Mouse (Mus musculus) gastrocnemius, postnatal 4 days (tissue): ENCODE results near the gene Ube2c. TPM values are rescaled to one million over a fixed set of nuclear protein-coding genes. Genes with fewer than 3 reads are reported as not detected.
A peak's percentile ranks its signal among the peaks of the same experiment; 100 is the strongest.

Experiments used
- DNase-seq, 2 experiments: peaks; one replicate each; pipeline ENCODE4 v3.0.0; 2021 to 2022; ENCODE audit warnings: low spot score in 2 of 2, mixed read lengths in 2 of 2
- total RNA-seq, 2 experiments: library from RNA; stranded (reverse); gene quantifications; 2 replicates each; pipeline ENCODE4 v1.2.3; 2021

The Ube2c gene
- total RNA-seq, 2 experiments from 2014 or later: 26.8 to 34.0 TPM

DNA sequence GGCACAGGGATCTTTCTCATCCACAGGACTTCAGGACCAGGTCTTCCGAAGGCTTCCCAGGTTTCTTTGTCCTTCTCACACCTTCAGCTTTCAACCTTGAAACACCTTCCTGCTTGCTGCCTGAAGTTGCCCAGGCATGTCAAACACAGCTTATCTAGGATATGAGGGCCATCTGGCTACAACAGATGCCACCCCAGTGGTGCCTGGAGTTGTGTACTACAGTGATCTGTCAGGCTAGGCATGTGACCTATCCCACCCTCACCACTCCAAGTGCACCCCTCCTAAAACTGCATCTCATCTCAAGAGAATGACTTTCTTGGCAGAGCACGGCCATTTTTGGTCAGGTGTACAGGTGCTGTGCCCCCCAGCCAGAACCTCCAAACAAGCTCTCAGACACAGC, 8.2 kb upstream of the Ube2c start:
- no peak for DNase-seq

DNA sequence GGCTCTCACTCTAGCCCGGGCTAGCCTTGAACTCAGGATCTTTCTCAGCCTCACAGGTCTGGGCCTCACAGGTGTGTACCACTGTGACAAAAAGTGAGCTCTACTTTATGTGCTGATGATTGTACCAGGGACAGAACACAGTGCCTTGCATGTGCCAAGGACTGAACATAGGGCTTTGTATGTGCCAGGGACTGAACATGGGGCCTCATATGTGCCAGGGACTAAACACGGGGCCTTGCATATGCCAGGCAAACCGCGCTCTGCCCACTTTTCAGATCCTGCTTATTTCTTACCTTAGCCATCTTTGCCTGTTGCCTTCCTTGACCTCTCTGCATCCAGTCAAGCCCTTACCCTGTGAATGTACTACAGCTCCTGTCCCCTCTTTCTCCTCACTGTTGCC, 7.7 kb upstream of the Ube2c start:
- no peak for DNase-seq

DNA sequence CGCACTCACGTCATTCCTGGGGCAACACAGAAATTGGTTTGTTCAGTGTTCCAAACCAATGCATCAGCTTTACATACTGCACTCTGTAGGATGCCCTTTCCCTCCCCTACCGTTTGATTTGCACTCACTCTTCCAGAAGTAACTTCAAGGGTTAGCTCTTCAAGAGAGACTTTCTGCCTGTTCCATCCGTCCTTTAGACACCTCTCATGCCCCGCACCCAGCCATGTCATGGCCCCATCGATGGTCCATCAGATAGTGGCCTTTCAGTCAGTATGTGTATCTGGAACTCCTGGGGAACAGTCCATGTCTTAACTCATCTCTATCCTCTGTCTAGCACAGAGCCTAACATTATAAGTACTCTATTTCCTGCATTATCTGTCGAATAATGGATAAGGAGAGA, 7.1 kb upstream of the Ube2c start:
- DNase-seq: no peak

DNA sequence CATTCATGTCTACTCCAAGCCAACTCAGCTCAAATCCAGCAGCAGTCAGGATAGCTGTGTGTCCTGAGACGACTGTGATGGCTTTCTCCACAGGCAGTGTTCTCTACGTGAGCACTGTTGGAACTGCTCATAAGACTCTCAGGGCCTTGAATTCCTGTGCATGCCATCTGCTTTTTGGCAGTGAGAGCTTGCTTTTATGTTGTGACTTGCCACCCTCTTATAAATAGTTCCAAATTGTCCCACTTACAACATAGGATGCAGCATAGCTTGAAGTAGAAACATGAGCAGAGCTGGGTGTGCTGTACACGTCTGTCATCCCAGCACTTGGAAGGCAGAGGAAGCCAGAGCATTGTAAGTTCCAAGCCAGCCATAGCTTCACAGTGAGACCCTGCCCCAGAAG, 3.9 kb upstream of the Ube2c start:
- no peak for DNase-seq

DNA sequence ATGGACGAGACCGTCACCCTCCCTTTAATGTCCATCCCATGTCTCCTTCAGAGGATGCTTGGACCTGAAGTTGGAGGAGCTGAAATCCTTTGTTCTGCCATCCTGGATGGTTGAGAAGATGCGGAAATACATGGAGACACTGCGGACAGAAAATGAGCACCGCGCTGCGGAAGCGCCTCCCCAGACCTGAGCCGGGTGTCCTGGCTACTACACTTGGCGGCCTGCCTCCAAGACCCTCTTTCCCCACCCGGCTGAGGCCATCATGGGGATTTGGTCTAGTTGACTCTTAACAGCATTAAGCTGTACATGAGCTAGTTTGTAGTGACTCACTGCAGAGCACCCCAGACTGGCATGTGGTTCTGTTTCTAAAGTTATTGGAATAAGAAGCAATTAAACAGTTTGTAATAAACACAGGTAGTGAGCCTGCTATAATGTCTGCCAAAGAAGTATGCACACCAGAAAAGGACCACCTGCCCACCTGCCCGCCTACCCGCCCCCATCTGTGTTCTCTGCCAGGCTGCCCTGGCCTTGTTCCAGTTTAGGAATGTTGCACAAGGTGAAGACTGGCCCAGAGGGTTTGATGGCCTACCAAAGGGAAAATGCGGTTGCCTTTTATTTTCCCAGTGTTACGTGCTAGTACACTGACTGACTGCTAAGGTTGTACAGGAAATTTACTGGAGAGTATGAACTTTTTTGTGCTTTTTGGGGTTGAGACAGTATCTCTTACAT, 1.7 kb upstream of the Ube2c start:
- no peak for DNase-seq

DNA sequence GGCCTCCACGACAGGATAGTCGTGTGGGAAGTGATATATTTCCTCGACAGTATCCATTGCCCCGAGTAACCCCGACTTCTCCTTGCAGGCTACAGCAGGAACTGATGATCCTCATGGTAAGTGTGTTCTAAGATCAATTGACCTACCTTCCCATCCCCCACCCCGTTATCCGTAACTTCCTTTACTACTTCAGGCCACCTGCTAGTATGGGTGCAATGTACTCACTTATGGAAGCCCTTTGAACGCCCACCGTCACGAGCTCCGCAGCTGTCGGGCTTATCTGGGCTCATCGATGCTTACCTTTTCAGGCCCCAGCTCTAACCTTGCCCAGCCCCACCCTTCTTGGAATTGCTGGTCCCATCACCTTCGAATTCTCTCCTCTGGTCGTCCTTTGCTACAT, 581 bp downstream of the Ube2c start:
- no peak for DNase-seq

DNA sequence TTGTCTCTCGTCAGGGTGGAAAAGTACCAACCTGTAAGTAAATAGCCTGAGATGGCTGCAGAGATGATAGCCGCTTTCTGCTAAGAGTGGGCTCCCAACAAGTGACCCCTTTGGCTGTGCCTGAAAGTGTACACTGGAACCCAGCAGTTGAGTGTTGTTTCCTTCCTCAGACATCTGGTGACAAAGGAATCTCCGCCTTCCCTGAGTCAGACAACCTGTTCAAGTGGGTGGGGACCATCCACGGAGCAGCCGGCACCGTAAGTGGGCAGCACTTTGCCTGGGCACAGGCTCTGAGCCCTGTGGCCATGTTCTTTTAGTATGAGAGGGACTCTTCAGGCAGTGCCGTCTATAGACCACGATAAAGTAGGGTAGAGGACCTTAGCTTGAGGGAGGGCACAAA, 1.4 kb downstream of the Ube2c start:
- no peak for DNase-seq

DNA sequence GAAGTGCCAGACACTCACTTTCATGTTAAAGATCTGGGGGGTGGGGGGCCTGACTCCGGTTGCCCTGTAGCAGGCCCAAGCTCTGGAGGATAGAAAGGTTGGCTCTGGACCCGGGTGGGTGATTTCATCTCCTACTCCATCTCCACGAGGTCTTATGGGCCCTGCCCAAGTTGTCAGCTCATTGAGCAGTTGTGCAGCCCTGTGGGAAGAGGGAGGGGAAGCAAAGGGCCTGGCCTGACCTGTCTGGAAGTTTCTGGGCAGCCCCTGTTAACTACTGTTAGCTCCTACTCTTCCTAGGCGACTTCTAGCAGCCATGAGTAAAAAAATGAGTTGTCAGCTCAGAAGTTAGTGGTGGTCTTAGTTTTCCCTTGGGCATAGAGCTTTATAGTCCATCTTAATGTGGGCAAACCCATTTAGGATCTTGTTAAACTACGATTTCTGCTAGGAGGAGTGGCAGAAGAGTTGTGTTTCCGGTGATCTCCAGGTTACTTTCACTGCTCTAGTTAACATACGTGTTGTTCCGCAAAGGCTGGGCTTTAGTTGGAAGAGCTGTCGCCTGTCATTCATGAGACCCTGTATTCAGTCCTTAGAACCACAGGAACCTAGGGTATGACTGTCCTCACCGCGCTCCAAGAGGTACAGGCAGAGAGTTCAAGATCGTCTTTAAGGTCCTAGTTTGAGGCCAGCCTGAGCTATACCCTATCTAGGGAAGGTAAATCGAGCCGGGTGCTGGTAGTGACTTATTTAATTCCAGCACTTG, 3.7 kb downstream of the Ube2c start:
- DNase-seq: no peak

DNA sequence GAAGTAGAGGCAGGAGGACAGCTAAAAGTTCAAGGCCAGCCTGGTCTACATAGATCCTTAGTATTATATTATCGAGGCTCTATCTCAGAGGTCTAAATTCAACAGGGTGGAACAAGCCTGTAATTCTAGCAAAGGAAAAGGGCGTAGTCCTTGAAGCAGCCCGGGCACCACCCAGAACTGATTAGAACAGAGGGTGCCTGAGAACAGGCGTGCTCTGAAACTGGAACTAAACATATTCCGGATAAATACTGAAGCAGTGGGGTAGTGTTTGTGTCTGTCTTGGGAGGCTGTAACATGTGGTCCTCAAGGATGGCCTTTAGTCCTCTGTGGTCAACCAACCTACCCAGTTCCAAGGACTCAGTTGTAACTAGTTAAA, 4.3 kb downstream of the Ube2c start:
- DNase-seq: no peak

DNA sequence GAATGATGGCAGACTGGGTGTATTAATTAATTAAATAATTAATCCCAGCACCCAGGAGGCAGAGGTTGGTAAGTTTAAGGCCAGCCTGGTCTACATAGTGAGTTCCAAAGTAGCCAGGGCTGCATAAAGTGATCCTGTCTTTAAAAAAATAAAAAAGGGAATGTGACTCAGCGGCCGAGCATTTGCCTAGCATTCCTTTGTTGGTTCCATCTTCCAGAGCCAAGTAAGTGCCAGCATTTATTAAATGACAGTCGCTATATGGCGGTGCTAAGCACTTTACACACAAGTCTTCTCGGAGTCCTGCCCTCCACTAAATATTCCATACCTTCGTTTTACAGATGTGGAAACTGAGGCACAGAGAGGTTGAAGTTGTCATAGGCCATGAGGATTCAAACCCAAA, 6.4 kb downstream of the Ube2c start:
- no peak for DNase-seq

DNA sequence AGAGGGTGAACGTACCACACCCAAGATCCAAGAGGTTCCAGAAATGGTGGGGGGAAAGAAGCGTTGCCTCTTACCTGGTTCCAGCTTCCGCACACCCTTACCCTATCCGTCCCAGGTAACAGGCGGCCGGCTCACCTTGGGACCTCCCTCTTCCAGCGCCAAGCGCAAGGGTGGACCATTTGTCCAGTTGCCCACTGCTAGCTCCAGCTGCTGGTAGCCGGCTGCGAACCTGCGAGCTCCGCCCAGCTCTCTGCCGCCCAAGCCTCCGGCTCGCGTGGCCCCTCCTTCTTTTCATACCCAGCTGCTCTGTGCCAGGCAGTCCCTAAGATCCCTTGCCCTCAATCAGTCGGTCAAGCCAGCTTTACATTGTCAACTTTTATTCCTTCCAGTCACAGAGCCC, 7.1 kb downstream of the Ube2c start:
- no peak for DNase-seq

DNA sequence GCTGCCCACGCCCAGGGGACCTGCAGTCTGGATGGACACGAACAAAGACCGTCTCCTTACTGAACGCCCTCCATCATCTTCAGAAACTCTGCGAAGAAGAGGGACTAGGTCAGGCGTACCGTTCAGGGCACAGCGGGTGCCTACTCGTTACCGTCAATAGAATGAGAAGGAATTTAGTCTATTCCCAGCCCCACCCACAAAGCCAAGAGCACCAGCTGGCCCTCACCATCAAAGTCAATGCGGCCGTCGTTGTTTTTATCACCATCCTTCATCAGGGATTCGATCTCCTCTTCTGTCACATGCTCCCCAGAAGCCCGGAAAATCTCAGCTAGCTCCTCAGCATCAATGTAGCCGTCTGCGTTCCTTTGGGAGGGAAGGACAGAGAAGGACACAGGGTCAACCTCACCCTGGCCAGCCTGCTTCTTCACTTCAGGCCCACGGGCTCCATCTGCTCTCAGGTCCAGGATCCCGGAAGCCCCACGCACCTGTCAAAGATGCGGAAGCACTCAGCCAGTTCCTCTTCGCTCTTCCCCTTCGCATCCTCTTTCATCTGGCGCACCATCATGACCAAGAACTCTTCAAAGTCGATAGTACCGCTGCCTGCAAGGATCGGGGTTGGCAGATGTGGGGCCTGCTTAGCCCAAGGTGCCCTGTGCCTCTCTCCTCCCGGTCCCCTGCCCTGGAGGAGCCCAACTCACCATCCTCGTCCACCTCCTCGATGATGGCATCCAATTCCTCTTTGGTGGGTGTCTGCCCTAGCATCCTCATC, 7.7 kb downstream of the Ube2c start:
- DNase-seq: no peak

DNA sequence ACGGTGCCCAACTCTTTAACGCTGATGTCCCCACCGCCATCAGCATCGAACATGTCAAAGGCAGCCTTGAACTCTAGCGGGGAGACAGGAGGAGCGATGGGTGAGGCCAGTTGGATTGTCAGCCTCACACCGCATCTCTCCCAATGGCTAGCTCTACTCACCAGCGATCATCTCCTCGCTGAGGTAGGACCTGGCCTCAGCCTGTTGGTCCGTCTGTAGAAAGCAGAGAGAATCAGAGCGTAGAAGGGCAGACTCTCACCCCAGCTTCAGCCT, 8.3 kb downstream of the Ube2c start:
- no peak for DNase-seq

DNA sequence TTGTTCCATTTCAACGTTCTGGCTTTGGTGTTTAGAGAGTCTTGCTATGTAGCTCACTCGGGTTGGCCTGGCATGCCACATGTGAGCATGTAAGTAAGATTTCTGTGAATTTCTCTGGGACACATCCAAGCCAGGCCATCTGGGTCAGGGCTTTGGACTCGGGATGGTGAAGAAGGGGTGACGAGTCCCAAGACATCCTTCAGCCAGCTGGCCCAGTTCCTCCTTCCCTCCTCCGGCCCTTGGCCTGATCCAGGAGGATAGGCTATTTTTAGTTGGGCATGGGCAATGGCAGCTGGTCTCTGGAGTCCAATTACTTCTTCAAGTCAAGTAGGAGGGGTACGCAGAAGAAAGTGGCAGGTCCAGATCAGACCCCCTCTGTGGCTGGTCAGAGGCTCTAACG, 9.1 kb downstream of the Ube2c start:
- no peak for DNase-seq

DNA sequence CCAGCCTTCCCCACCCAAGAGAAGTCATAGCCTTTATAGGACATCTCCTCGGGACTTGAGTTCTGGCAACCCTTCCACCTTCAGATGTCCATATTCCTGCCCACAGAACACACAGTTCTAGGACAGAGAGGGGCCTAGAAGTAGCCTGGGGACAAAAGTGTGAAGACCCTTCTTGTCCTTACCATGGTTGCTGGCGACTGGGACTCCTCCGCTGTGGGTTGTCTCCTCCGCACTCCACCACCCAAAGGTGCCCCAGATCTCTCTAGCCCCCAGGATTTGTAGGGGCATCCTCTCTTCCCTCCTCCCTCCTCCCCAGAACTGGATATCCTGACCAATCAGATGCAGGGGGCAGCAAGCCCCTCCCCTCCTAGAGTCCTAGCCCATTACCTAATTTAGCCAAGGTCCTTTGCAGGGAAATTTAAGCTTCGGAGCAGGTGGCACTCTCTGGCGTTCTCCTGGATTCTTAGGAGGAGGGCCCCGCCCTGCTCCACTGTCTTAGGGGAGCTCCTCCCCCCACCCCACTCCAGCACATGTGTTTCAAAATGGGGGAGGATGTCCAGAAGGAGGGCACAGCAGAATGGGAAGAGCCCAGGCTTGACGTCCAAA, 9.9 kb downstream of the Ube2c start, which contains the start of gene Tnnc2:
Gene Tnnc2, minus strand, starts transcription at position 487 of the 606 bp plus-strand sequence.
- no peak for DNase-seq

DNA sequence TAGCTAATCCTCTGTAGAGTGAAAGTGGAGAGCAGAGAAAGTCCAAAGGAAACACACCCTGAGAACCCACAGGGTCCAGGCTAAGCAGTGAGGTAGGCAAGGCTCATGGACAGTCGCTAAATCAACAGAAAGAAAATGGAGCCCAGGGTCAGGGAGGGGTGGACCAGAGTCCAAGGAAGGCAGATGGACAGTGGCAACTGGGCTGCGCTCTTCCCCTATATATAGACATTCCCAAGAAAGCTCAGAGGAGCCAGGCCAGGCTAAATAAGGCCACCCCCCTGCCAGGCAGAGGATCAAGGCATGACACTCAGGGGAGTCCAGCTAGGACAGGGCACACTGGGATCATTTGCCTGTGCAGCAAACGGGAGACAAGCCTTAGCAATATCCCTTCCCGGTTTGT, 12.2 kb downstream of the Ube2c start:
- DNase-seq: no peak

DNA sequence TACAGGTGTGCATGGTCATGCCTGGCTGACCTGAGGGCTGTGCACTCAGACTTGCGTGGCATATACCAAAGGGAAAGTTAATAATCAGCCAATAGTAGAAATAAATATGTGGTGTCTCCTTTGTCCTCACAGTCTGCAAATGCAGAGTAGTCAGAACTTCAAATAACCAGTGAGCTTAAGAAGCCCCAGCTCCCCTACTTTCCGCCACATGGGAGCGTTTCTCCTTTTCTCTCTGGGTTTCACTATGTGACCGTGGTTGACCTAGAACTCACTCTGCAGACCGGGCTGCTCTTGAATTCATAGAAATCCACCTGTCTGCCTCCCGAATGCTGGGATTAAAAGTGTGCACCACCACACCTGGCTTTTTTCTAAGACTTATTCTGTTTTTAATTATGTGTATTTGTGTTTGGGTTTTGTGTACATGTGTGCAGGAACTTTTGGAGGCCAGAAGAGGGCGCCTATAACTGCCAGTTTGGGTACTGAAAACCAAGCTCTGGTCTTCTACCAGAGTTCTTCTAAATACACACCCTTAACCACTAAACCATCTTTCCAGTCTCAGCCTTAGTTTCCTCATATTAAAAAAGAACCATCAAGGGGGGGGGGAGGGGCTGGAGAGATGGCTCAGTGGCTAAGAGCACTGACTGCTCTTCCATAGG, 14.4 kb downstream of the Ube2c start:
- DNase-seq: no peak

DNA sequence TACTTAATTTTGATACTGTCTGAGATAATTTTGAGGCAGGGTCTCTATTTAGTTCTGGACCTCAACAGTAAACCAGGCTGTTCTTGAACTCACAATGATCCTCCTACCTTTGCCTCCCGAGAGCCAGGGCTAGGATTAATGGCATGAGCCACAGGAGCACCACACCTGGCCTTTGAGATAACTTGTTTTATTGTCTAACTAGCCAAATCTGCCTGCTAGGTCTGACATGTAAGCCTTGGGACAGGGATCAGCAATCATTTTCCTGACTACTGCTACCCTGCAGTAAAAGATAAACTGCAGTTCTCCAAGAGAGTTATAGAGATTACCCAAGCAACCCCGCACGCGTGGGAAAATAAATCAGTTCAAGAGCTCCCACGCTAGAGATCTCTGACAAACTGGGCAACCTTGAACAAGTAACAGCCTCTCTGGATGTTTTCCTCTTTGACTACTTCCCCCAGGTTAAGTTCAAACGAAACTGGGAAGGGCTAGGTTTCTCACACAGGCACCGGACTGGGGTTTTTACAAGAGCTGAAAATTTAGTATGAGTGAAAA, 15.2 kb downstream of the Ube2c start:
- no peak for DNase-seq

DNA sequence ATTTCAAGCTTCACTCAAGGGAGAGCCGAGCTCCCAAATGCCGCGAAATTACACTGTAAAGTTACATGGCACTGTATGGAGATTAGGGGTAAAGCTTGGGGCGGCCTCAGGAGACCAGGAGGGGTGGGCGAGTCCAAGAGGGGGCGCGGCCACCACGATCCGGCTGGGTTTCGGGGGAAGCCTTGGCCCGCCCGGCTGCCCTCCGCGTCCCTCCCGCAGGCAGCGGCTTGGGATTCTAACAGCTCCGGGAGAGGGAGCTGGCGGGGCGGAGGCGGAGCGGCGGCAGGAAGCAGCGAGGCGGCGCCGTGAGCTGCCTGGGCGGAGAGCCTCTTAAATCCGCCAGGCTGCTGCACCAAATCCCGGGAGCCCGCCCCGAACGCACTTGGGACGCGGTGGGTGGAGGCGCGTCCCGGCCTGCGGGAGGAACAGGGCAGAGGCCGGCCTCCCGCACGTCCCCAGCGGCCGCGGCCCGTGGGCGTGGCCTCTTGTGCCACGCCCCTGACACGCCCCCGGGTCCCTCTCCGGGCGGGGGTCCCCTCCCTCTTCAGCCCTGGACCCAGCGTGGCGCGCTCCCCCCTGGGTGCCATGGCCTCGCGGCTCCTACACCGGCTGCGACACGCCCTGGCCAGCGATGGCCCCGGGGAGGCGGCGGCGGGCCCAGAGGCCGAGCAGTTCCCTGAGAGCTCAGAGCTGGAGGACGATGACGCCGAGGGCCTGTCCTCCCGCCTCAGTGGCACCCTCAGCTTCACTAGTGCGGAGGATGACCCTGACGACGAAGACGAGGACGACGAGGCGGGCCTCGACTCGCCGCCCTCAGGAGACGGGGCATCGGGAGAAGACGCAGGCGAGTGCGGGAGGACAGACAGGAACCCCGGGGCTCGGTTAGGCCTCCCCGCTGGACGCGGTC, 16.0 kb downstream of the Ube2c start, which contains the start of gene Snx21:
Gene Snx21, plus strand, starts transcription at position 343 of the 907 bp plus-strand sequence.
- DNase-seq: peak; percentile 77 to 85

DNA sequence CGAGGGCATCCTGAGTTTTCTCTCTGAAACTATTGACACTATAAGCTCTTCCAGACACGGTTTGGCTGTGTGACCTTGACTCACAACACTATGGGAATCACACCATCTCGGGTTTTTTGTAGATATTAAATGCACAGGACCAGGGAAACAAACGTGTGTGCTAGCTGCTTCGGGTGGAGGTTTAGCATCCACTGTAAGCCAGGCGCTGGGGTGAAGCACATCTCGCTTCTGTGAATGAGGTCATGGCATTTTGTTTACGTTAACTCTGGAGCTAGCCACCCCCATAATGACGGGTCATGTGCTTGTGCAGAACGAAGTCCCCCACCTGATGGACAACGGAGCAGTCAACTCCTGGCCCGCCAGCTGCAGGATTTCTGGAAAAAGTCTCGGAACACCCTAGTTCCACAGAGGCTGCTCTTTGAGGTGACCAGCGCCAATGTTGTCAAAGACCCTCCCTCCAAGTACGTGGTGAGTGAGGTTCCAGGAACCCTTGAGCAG, 16.7 kb downstream of the Ube2c start:
- DNase-seq: no peak
